Mouse (Mus musculus): ENCODE data around the gene Lrrc8a. TPM values are rescaled to one million over a fixed set of nuclear protein-coding genes. Genes with fewer than 3 reads are reported as not detected.

Lrrc8a gene
- polyA plus RNA-seq, 1 experiment from 2014 or later: 37.6 TPM

- H3K4me2 ChIP-seq: no peak overlapping the region
- no peaks in the 10 kb centered on the region for H3K9me3 ChIP-seq
- peak overlapping the region; percentile 44; the same call in 1 of the 2 replicates for H3K27ac ChIP-seq
- peaks cover 24% of the 10 kb centered on the region for H3K4me1 ChIP-seq
- WGBS: 49% methylated on average over 4 of the region's 4 CpGs
- no peak overlapping the region for H3K4me3 ChIP-seq (replicated peaks)
- H3K9ac ChIP-seq: no peak overlapping the region
- ATAC-seq (ENCODE audit: insufficient read depth, low FRiP score, low read depth): no peak
- H3K27me3 ChIP-seq (replicated peaks): no peaks in the 10 kb centered on the region
- peaks cover 19% of the 10 kb centered on the region for H3K36me3 ChIP-seq
Observed at GRCm38 (mm10) chr2:30242509-30242908, 5.0 kb downstream of the Lrrc8a start.

- WGBS: 84% methylated on average over 4 of the region's 4 CpGs
- no peaks in the 10 kb centered on the region for H3K27me3 ChIP-seq (replicated peaks)
- no peaks in the 10 kb centered on the region for H3K9me3 ChIP-seq
- ATAC-seq (ENCODE audit: insufficient read depth, low FRiP score, low read depth): no peak
- peaks cover 24% of the 10 kb centered on the region for H3K4me1 ChIP-seq
- peaks cover 24% of the 10 kb centered on the region for H3K36me3 ChIP-seq
- H3K27ac ChIP-seq: no peak overlapping the region
- H3K4me3 ChIP-seq (replicated peaks): no peak overlapping the region
- no peak overlapping the region for H3K4me2 ChIP-seq
- no peak overlapping the region for H3K9ac ChIP-seq
Observed at GRCm38 (mm10) chr2:30243391-30243790, 5.9 kb downstream of the Lrrc8a start.

DNA sequence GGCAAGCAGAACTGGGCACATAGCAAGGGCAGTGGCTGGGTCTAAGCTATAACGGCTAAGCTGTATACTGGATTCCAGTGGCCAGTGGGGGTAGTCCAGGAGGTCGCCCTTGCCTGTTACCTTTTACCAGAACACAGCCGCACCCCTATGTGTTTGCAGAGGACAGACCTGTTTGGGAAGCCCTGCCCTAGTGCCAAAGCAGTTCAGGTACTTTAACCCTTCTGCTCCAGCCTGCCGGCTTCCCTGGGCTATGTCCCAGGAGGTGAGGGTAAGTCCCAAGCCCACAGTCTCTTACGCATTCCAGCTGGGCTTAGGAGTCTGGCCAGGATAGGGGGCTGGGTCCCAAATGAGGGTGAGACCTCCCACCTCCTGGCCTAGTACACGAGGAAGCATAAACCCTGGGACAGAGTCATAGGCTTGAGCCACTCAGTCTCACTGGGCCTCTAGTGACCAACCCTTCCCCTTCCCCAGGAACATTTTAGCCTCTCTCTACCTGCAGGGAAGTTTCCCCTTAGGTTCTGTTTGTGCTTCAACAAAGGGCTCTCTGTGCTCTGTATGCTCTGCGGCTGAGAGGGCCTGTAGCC lies 7.2 kb downstream of the Lrrc8a start:
- peak overlapping the region; percentile 75 for H3K27ac ChIP-seq
- no peak overlapping the region for H3K4me3 ChIP-seq (replicated peaks)
- 54% methylated on average over 7 of the region's 7 CpGs for WGBS
- no peak overlapping the region for H3K9ac ChIP-seq
- H3K9me3 ChIP-seq: no peaks in the 10 kb centered on the region
- peaks cover 12% of the 10 kb centered on the region; the same call in 1 of the 2 replicates for H3K4me1 ChIP-seq
- peaks cover 34% of the 10 kb centered on the region for H3K36me3 ChIP-seq
- ATAC-seq (ENCODE audit: insufficient read depth, low FRiP score, low read depth): peak; percentile 48
- no peaks in the 10 kb centered on the region for H3K27me3 ChIP-seq (replicated peaks)
- peak overlapping the region; percentile 5; the same call in 1 of the 2 replicates for H3K4me2 ChIP-seq

DNA sequence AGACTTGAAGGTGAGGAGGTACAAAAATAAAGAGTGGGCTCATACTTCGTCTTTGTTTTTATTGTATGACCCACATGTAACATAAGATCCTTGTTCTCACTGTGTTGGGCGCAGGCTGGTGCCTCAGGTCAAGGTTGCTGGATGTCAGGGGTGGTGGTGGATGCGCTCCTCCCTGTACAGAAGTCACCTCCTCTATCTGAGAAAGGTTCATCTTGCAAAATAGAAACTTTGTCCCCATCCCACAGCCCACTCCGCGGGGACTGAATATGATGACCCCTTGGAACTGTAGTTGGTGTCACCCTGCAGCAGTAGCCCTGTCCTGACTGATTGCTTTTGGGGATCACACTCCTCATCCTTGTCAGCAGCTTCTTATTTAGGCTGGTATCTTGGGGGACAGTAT lies 9.5 kb downstream of the Lrrc8a start:
- Histone ChIP-seq H3K36me3 (peaks cover 15% of the 10 kb centered on the region; the same call in 1 of the 2 replicates), H3K9ac (no peak overlapping the region), H3K27me3 (replicated peaks) (no peaks in the 10 kb centered on the region), H3K4me2 (no peak overlapping the region), H3K4me3 (replicated peaks) (no peak overlapping the region), H3K27ac (no peak overlapping the region), H3K9me3 (no peaks in the 10 kb centered on the region), H3K4me1 (peaks cover 15% of the 10 kb centered on the region; the same call in 1 of the 2 replicates)
- WGBS: 93% methylated on average over 5 of the region's 5 CpGs
- no peak for ATAC-seq (ENCODE audit: insufficient read depth, low FRiP score, low read depth)

- peaks cover 20% of the 10 kb centered on the region; the same call in 1 of the 2 replicates for H3K4me1 ChIP-seq
- no peak overlapping the region for H3K4me3 ChIP-seq (replicated peaks)
- no peaks in the 10 kb centered on the region for H3K9me3 ChIP-seq
- no peak overlapping the region for H3K9ac ChIP-seq
- H3K36me3 ChIP-seq: peaks cover 15% of the 10 kb centered on the region; the same call in 1 of the 2 replicates
- ATAC-seq (ENCODE audit: insufficient read depth, low FRiP score, low read depth): no peak
- H3K27me3 ChIP-seq (replicated peaks): no peaks in the 10 kb centered on the region
- no peak overlapping the region for H3K4me2 ChIP-seq
- no peak overlapping the region for H3K27ac ChIP-seq
- 70% methylated on average over 4 of the region's 4 CpGs for WGBS
Observed at GRCm38 (mm10) chr2:30247681-30248080, 10.2 kb downstream of the Lrrc8a start.

DNA sequence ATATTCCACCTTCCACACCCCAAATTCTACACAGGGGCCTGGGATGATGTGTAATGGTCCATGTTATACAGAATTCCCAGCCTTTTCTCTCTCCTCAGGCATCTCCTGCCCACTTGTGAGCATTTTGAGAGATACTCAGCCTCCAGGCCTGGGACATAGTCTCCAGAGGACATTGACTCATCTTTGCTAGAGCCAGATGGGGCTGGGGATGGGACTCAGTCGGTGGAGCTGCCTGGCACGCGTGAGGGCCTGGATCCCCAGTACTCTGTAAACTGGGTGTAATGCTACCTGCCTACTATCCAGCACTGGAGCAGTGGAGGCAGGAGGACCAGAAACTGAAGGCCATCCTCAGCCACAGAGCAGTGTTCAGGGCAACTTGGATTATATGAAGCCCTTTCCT lies 11.7 kb downstream of the Lrrc8a start:
- Histone ChIP-seq H3K9me3 (no peaks in the 10 kb centered on the region), H3K4me1 (peaks cover 24% of the 10 kb centered on the region; the same call in 1 of the 2 replicates), H3K4me2 (no peak overlapping the region), H3K36me3 (peaks cover 15% of the 10 kb centered on the region; the same call in 1 of the 2 replicates), H3K9ac (no peak overlapping the region), H3K4me3 (replicated peaks) (no peak overlapping the region), H3K27me3 (replicated peaks) (no peaks in the 10 kb centered on the region), H3K27ac (no peak overlapping the region)
- WGBS: 98% methylated on average over 3 of the region's 3 CpGs
- ATAC-seq (ENCODE audit: insufficient read depth, low FRiP score, low read depth): no peak

DNA sequence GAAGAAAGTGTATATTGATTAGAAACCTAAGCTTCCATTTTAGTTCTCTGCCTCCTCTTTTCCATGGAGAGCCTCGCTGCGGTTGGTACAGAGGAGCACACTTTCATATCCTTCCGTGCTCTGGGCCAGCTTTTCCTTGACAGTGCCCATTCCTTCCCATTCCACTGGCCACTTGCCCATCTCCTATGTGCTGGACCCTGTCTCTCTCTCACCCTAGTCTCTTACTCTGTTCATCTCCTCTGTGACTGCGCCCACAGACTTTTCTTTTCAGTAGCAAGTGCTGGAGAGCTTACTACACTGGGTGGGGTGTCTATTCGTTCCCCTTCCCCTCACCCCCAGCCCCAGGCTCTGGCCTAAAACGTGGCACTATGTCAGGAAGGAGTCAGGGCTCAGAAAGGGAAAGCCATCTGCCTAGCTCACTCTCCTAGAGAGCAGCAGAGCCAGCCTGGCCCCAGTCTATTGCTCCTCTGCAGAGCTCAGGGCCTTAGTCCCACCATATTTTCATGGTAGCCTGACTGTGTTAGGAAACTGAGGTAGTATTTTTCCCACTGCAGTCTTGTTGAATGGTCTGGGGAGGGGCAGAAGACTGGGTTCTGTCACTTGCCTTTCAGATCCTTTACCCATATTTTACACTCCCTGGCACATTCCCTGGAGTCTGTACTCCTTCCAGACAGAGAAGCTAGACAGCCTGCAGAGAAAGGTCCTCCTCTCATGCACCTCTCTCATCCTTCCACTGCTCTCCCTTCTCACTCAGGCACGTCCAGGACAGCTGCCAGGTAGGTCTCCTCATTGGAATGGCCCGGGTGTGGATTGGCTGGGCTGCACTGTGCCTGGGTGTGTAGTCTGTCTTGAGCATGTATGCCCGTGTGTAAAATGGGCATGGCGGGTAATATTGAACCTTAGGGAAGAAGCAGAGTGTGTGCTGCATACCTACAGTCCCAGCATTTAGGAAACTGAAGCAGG lies 12.9 kb downstream of the Lrrc8a start:
- ATAC-seq (ENCODE audit: insufficient read depth, low FRiP score, low read depth): no peak
- Histone ChIP-seq H3K9me3 (no peaks in the 10 kb centered on the region), H3K27ac (0 out of 2 replicates have a peak overlapping the region, but pooled peaks have one; percentile 90), H3K9ac (no peak overlapping the region), H3K4me2 (no peak overlapping the region), H3K36me3 (peaks cover 21% of the 10 kb centered on the region), H3K27me3 (replicated peaks) (no peaks in the 10 kb centered on the region), H3K4me3 (replicated peaks) (no peak overlapping the region), H3K4me1 (0 out of 2 replicates have a peak, but pooled peaks cover 16% of the 10 kb centered on the region)
- 83% methylated on average over 10 of the region's 10 CpGs for WGBS

GRCm38 (mm10) chr2:30251417-30252104 lies 14.0 kb downstream of the Lrrc8a start:
- 61% methylated on average over 5 of the region's 5 CpGs for WGBS
- Histone ChIP-seq H3K27ac (peak overlapping the region; percentile 90), H3K4me2 (peak overlapping the region; percentile 23; the same call in 1 of the 2 replicates), H3K27me3 (replicated peaks) (no peaks in the 10 kb centered on the region), H3K9me3 (no peaks in the 10 kb centered on the region), H3K36me3 (peaks cover 32% of the 10 kb centered on the region), H3K9ac (no peak overlapping the region), H3K4me1 (0 out of 2 replicates have a peak, but pooled peaks cover 16% of the 10 kb centered on the region), H3K4me3 (replicated peaks) (no peak overlapping the region)
- ATAC-seq (ENCODE audit: insufficient read depth, low FRiP score, low read depth): peak; percentile 89

DNA sequence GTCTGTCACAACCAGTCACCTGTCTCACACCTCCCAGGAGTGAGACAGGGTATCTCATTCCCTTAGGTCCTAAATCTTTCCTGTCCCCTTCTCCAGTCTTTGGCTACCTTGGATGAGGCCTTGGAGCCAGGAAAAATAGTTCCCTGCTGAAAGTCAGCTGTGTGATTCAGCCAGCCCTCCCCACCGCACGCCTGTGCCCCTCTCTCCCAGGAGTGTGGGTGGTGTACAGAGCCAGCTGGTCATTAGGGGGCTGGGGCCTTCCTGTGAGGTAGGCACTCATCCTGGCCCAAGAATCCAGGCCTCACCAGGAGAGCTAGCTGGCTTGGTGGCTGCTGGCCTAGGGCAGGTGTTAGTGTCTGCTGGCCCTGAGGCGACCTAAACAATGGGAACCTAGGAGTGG lies 15.0 kb downstream of the Lrrc8a start:
- Histone ChIP-seq H3K36me3 (peaks cover 42% of the 10 kb centered on the region), H3K4me3 (replicated peaks) (no peak overlapping the region), H3K27me3 (replicated peaks) (no peaks in the 10 kb centered on the region), H3K9ac (no peak overlapping the region), H3K9me3 (no peaks in the 10 kb centered on the region), H3K4me1 (0 out of 2 replicates have a peak, but pooled peaks cover 16% of the 10 kb centered on the region), H3K27ac (peak overlapping the region; percentile 90; the same call in 1 of the 2 replicates), H3K4me2 (no peak overlapping the region)
- ATAC-seq (ENCODE audit: insufficient read depth, low FRiP score, low read depth): no peak
- WGBS: 77% methylated on average over 3 of the region's 3 CpGs

- no peak for ATAC-seq (ENCODE audit: insufficient read depth, low FRiP score, low read depth)
- no peak overlapping the region for H3K4me3 ChIP-seq (replicated peaks)
- H3K27ac ChIP-seq: no peak overlapping the region; the same call in 1 of the 2 replicates
- H3K4me1 ChIP-seq: 0 out of 2 replicates have a peak, but pooled peaks cover 16% of the 10 kb centered on the region
- WGBS: 73% methylated on average over 5 of the region's 5 CpGs
- H3K36me3 ChIP-seq: peaks cover 36% of the 10 kb centered on the region
- H3K9me3 ChIP-seq: no peaks in the 10 kb centered on the region
- no peak overlapping the region for H3K4me2 ChIP-seq
- H3K9ac ChIP-seq: no peak overlapping the region
- H3K27me3 ChIP-seq (replicated peaks): no peaks in the 10 kb centered on the region
Observed at GRCm38 (mm10) chr2:30253809-30254208, 16.3 kb downstream of the Lrrc8a start.

GRCm38 (mm10) chr2:30255631-30256395 lies 18.3 kb downstream of the Lrrc8a start:
- Histone ChIP-seq H3K36me3 (peaks cover 31% of the 10 kb centered on the region), H3K9me3 (no peaks in the 10 kb centered on the region), H3K9ac (no peak overlapping the region), H3K27ac (no peak overlapping the region), H3K4me2 (no peak overlapping the region), H3K4me3 (replicated peaks) (no peak overlapping the region), H3K4me1 (peaks cover 20% of the 10 kb centered on the region; the same call in 1 of the 2 replicates), H3K27me3 (replicated peaks) (no peaks in the 10 kb centered on the region)
- ATAC-seq (ENCODE audit: insufficient read depth, low FRiP score, low read depth): no peak
- 96% methylated on average over 42 of the region's 42 CpGs for WGBS
